Mouse (Mus musculus) heart, postnatal 0 days (tissue): ENCODE measurements around the gene Slc22a14.

ENCODE experiments used
- CTCF ChIP-seq: IDR thresholded peaks from 2 replicates; pipeline ENCODE4 v1.5.1; 2016; ENCODE audit warnings: antibody characterized with exemption, control low read depth, low read depth
- EP300 ChIP-seq: IDR thresholded peaks from 2 replicates; pipeline ENCODE4 v1.6.1; 2016; ENCODE audit warnings: antibody characterized with exemption, low read depth

- no peak for TF ChIP-seq CTCF
- TF ChIP-seq EP300, result no peak
Observed at GRCm38 (mm10) chr9:119214601-119215000, 150.8 kb downstream of the Slc22a14 start.
